Mouse (Mus musculus) naive thymus-derived CD4-positive, alpha-beta T cell, adult 2 months (primary cell): ENCODE measurements at regions not wholly inside any gene's neighbourhood (a gene's known extent, or its start where the extent isn't known, plus 50 kb on each side); places are given as distances from the start of the nearest gene placed in this dataset.

Experiments
- DNase-seq: peaks from one replicate; pipeline ENCODE4 v3.0.0-alpha.2; 2011; ENCODE audit warnings: low read depth

DNA sequence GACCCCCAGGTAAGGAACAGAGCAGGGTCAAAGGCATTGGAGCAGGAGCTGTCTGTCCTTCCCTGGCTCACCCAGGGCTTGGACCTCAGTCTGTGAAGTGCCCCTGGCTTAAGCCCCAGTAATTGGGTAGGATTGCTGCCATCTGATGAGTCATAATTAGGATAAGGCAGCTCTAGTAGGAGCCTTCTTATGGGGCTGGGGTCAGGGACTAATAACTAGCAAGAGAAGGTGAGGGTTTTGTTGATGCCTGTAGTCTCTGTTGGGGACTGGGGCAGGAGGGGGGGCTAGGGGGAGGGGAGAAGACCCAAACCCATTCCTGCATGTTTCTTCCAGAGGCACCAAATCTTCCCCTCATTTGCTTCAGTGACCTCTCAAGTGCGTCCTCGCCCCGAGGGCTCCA is 172.4 kb upstream of the Mki67 start:
- DNase-seq = no peak

DNA sequence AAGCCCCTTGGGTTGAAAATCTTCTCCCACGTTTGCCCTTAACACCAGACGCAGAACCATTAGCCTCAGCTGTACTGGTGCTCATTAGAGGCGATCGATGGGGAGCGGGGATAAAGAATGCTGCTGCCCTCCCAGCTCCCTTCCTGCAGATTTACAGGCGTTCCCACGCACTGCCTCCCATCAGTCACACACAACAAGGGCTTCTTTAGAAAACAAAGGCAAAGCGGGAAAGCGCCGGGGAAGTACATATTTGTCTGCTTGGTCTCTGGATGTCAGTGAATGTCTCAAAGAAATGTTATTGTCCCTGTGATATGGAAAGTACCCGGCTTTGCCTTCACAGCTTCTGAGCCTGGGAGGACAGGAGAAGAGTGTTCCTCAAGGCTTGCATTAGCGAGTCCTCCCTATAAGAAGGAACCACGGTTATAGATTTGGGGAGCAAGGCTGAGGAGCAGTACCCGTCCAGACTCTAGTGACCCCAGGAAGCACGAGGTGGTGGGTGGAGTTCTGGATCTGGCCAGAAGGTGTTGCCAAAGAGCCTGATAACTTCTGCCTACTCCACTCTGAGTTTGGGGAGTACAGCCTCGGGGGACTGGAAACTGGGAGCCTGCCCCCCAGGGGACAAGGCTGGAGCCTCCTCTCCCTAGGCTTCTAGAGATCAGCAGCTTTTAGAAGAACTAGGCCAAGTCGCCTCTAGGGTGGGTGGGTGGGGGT is 173.0 kb upstream of the Mki67 start:
- no peak for DNase-seq

DNA sequence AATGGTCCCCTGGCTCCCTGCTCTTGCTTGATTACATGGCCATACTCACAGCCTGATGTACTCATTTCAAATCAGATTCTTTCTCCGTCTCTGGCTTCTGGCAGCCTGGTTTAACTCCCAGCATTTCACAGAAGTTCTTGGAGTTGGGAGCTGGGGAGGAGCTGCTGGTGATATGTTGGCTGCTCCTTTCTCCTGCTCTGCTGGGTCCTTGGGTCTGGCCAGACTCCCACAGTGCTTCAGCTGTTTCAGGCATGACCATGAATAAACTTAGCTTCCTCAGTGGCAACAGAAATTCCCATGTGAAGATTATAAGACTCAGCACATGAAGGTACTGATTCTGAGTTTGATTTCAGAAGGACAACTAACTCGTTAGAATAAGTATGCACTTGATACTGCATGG is 182.7 kb upstream of the Mki67 start:
- no peak for DNase-seq

DNA sequence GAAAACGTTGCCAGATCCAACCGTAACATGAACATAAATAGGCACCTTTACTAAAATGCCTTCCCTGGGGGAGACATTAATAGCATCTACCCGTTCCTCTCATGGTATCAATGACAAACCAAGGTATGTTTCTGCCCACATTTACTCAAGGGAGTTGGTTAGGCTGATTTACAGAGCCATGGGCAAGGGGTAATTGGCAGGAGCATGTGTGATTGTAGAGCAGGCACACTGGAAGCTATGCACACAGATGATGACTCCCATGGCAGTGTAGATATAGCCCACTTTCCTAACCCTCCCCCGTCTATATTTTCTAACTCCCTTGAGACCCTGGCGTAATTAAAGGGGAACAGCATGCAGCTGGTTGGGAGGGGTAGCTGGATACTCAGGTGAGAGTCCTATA is 183.6 kb upstream of the Mki67 start:
- DNase-seq = no peak

DNA sequence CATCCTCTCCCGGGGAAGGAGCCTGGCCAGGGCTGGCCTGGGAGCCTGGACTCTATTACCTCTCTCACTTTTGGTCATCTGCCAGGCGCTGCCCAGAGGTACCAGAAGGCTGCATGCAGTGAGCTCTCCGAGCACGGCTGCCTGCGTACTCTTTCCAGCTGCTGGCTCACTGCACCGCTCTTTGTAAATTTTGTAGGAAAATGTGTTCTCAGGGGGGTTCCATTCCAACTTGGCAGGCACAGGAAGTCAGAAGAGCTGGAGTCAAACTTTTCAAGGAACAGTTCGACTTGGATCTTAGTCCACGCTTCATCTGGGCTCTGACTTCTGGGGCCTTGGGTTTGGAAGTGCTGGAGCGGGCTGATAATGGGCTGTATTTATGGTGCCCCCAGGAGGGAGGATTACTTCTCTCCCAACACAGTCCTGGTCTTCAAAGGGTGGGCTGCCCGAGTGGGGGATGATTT is 184.7 kb upstream of the Mki67 start:
- DNase-seq = no peak

DNA sequence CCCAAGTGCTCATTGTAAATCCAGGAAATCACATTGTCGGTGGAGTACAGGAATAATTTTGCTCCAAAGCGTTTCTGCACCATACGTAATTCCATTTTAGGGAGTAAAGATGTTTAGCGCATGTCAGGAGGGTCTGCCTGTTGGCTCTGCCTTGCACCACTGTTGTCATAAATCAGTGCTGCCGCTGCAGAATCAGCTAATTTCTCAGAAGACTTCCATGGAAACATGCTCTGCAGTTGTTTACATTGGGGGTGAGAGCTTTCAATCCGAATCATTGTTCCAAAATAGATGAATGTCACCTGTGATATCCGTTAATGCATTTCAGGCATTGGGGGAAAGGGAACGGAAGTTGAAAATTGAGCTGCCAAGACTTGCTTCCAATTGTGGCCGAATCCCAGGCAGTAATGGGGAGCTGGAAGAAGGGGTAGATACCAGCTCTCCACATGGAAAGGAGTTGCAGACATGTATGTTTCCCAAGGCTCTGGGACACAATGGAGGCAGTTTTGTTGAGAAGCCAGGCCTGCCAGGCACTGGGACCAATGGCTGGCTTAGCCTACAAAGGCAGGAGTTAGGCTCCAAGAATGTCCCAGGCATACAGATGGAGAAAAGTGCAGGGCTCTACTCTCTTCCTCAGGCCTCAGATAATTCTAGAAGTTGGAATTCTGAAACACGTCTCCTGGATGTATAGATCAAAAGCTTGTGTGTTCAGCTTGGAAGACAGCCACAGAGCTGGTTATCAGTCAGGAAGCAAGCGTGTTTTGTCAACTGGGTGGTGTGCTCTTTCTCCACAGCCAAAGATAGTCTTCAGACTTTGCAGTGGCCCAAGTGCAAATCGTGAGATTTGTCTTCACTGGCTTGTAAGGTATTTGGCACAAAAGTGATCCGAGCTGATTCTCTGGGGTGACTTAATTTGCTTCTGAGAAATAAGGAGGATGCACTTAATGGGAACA is 186.2 kb upstream of the Mki67 start:
- no peak for DNase-seq

DNA sequence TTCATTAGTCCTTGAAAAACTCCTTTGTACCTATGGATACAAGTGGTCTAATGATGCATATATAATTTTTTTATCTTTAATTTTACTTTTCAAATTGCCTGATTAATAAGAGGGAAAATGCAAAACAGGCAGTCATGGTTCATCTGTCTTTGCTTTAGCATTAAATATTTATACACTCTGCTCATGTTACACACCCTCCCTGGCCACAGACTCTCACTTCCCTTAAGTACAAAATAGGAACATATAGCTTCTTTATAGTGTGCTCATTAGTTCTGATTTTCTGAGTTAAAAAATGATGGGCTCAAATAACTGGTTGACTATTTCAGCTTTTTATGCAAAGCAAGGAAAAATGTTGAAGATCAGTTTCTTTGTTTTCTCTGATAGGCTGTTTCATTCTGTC is 195.2 kb upstream of the Mki67 start:
- DNase-seq = no peak

DNA sequence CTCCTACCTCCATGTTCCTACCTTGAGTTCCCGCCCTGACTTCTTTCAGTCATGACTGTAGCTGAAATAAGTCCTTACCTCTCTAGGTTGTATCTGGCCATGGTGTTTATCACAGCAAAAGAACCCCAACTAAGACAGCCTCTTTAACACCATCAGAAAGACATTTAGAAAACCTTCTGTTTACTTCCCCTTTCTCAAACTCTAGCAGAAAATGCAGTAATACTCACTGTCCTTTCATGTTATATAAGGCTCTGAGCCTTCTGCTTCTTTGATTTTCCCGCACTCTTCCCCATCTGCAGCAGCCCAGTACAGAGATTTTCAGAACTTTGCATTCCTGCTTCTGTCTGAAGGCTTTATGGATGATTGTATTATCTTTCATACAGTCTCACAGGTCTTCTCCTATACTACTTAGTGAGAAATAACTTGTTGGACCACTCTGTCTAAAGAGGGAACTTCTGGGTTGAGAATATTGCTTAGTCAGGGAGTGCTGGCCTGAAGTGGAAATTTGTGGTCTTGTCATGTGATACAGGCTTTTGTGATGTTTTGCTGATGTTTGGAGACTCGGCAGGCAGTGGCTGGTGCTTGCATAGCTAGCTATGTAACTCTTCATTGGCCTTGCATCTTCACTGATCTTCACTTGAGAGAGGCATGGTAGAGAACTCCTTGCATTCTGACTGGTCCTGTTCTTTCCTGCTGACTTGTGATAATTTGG is 197.9 kb upstream of the Mki67 start:
- no peak for DNase-seq

DNA sequence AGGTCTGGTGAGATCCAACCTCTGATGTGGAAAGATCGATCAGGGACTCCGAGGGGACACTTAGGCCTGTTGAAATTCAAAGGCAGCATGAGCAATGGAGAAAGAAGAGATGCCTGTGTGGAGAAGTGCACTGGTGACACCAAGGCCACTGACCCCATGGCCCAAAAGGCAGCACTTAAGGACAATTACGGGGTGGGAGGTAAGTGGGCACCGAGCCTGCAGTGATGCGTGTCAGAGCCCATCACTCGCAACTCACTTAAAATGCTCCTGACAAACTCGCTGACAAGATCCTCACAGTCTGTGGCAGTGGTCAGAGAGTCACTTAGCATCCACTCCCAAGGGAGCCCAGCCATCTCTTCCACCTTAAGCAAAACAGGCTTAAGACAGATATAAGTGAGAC is 207.7 kb upstream of the Mki67 start:
- no peak for DNase-seq

DNA sequence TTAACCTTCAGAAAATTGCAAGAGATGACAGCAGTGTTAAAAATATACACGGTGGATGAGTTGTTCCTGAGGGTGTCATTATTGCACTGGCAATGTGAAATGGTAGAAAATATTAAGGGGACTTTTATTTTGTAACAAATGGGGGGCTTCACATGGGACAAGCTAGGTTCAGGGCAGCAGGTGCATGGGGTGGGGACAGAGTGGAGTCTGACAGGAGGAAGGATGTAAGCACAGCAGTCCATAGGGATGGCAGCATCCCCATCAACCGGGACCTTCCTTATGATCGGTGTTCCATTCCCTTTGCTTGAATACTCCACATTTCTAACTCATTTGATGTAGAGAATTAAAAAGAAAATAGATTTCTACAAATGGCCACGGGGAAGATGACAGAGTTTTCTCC is 208.5 kb upstream of the Mki67 start:
- no peak for DNase-seq

DNA sequence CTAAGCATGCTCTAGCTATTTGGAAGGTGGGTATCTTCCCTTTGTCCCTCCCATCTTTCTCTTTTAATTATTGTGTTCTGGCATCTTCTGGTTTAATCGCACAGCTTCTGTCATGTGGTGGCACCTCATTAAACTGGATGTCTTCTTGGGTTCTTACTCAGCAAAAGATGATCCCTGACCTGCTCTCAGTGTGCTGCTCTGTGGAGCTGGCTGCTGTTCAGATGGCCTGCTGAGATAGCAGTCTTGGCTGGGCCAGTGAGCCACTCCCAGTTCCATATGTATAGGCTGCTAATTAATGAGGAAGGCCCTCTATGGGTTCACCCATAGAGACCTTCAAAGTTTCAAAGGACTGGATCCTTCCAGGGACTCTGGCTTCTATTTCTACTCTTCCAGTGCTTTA is 213.9 kb upstream of the Mki67 start:
- DNase-seq = no peak

DNA sequence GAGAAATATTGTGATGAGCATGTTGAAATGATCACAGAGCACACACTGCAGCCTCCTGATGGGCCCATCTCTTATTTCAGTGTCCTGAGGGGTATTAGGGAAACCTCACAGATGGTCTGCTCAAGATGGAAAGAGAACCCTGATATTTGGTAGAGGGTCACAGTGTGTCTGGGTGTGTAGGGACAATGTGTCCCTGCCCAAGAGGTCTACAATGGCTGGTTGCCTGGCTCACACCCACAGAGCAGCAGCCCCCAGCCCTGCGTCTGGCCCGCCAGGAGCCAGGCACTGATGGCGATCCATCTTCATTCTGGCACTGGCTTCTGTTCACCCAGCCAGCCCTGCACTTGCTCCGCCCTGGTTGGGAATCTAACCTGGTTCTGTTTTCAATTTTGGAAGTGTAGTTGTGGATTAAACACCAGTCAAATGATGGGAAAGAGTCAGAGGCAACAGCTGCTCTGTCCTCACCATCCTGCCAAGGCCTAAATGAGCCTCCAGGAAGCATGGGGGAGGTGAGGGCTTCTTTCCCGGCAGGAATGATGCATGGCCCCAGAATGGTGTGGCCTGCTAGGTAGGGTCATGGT is 216.5 kb upstream of the Mki67 start:
- DNase-seq = no peak

DNA sequence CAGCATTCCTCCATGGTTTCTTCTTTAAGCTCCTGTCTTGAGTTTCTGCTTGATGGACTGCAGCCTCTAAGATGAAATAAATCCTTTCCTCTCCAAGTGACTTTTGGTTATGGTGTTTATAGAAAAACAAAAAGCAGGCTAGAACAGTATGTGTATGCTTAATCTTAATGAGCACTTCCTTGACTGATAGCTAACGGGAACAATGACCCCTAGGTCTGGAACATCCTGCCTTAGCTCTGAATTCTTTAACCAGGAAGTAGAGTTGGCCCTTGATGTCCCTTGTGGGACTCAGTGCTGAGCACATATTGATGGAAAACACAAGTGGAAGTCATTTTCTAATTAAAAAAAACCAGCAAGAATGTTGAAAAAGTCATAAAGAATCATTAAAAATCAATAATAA is 219.0 kb upstream of the Mki67 start:
- DNase-seq = no peak

DNA sequence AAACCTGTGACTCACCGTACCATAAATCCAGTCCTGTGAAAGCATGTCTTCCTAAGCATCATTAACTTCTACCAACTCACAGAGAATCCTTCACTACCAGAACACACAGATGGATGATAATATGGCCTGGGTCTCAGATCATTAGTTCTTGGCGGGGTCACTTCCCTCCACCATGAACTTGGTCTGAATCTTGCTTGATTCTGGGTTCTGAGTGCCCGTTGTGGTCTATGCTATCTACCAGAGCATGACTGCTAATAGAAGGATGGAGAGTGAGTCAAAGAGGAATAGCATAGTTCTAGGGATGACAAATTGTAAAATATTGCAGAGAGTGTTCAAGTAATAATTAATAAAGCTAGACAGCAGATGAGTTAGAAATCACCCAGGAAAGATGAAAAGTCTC is 221.3 kb upstream of the Mki67 start:
- DNase-seq = no peak

DNA sequence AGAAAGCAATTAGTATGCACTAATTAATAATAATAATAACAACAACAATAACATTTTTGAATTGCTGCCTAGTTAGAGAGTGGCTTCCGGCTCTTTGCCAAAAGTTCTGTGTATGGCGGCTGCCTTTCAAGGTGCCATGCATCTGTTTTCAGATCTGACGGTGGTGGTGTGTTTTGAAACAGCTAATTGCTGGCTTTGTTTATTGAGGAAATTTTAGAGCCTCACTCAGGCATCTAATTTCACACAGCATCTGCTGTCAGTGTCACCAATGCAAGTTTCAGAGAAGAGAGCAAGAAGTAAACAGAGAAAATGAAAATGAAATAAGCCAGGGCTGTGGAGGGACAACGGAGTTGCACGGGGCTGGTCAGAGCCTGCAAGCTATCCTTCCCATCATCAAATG is 223.2 kb upstream of the Mki67 start:
- no peak for DNase-seq

DNA sequence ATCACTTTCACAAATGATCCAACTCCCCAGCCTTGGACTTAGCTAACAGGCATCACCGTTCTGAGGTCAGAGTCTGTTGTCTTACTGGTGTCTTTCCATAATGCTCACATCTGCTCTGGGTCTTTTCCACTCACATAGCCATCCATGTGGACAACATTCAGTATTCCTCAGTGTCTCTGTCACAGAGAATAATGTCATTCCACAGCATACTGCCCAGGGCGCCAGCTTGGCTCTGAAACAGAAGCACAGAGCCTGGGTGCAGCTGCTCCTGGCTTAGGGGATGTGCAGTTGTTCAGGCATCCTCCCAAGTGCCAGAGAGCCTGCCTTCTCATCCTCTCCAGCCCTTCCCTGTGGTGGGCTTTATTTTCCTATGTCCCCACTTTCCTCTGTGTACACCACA is 226.7 kb upstream of the Mki67 start:
- DNase-seq = no peak

DNA sequence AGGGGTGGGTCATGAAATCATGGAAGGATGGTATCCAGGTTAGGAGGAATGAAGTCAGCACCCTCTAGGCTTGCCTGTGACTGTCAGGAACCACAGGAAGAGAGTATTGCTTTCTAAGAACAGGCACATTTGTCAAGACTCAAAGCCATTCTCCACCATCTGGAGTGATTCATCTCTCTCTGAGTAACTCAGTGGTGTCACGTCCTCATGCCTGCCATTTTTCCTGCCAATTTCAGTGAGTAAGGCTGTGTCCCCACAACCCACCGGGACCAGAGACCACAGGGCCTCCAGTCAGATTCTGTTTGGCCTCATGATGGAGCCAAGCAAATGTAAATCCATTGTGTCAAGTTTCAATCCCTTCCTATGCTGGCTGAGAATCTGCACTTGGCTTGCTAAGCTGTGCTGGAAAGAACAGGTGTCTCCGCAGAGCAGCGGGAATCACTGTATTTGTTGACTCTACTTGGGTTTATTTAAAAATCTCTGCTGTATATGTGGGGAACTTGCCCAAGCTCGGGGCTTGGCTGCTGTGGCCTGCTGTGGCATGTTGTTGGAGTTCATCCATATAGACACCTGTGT is 230.0 kb upstream of the Mki67 start:
- DNase-seq = no peak

DNA sequence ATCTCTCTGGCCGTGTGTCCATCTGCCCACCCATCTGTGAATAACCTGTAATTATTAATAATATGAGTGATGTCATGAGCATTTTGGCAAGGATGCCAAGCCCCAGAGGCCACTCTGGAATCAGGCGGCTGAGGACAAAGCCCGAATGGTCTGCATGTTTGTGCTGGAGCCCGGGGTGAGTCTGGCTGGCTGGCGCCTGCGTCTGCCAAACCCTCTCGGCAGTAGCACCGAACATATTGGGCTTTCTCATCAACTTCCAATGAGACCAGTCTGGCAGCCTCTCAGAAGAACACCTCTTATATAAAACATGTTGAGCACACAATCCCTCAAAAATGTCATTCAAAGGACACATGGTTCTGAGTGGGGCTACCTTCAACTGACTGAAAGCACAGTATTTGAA is 244.9 kb upstream of the Mki67 start:
- no peak for DNase-seq

DNA sequence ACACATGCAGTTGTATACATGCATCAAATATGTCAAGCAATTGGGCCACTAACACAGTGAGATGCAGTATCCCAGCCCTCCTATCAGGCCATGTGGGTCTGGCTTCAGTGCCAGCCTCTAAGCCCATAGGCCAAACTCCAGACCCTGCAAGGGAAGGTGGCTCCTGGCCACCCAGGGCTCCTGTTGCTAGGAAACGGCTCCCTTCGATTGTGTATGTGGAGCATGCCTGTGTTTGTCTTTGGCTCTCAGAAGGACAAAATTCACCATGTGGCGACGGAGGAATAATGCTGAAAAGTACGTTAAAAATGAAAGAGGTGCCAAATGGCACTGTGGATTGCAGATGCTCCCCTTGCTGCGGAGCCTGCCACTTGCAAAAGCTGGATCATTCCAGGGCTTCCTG is 249.4 kb upstream of the Mki67 start:
- DNase-seq = no peak

DNA sequence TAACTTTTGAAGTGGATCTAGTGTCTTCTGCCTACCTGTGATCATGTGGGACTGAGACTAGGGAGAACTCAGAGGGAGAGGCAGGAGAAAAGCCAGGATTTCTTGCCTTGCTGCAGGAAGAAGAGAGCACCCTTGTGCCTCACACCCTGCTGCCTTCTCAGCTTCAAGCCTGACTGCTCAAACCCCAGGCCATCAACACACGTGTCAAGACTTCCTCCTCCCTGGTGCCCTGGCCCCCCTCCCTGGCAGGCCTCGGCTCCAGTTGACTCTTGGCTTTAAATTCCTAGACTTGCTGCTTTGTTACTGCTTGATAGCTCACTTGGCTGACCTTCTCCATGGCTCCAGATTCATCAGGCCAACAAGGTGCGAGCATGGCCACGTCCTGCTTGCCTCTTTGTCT is 250.1 kb upstream of the Mki67 start:
- DNase-seq = no peak

DNA sequence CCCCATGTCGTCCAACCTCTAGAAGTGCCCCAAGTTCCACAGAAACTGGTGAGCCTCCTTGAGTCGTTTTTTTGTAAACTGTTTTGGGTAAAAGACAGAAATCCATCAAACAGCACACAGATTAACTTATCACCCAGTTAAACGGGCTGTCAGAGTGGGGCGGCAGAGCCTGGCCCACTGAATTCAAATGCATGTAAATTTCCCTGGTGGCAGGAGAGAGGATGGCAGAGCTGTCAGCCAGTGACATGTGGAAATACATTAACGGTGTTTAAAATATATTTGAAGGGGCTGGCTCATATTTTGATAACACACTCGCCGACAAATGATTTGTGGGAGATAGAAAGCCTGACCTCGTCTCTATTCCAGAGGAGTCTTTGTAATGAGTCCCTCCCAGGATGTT is 252.5 kb upstream of the Mki67 start:
- DNase-seq = no peak

DNA sequence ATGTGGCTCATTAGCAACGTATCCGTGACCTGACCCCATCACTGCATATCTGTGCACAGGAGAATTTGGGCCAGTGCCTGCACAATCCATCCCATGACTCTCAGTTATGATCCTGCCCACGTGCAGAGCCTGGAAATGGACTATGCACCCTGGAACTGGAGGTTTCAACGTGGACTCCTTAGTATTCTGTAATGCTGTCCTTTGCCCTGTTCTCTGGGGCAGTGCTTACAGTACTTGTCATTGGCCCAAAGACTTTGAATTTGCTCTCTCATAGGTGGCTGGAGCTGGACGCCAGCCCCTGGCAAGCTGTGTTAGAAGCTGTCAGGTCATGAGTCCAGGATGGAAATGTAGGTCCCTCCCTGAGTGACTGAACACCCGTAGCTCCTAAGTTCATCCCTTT is 269.9 kb upstream of the Mki67 start:
- DNase-seq = no peak
